Mouse (Mus musculus) right cerebral cortex, adult 18-20 months (tissue): ENCODE results near the gene Ppan.
A peak's percentile ranks its signal among the peaks of the same experiment; 100 is the strongest.

Experiments
- DNase-seq: peaks from one replicate; pipeline ENCODE4 v3.0.0; 2022; ENCODE audit warnings: mixed read lengths

The Ppan gene

GRCm38 (mm10) chr9:20879097-20879792 is 8.7 kb upstream of the Ppan start, which contains the start of gene Angptl6:
TSS of gene Angptl6 (minus strand) at chr9:20879727.
- DNase-seq = no peak

GRCm38 (mm10) chr9:20886563-20886962 is 1.4 kb upstream of the Ppan start:
- no peak for DNase-seq

DNA sequence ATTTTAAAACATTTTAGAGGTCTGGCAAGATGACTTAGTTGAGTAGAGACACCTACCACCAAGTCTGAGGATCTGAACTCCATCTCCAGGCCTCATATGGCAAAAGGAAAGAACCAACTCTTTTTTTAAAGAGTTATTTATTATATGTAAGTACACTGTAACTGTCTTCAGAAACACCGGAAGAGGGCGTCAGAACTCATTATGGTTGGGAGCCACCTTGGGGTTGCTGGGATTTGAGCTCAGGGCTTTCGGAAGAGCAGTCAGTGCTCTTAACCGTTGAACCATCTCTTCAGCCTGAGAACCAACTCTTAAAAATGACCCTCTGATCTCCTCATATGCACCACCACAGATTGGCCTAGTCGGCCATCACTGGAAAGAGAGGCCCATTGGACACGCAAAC is 784 bp upstream of the Ppan start:
- no peak for DNase-seq

- no peak for DNase-seq
Observed at GRCm38 (mm10) chr9:20888386-20888765, 401 bp downstream of the Ppan start.

DNA sequence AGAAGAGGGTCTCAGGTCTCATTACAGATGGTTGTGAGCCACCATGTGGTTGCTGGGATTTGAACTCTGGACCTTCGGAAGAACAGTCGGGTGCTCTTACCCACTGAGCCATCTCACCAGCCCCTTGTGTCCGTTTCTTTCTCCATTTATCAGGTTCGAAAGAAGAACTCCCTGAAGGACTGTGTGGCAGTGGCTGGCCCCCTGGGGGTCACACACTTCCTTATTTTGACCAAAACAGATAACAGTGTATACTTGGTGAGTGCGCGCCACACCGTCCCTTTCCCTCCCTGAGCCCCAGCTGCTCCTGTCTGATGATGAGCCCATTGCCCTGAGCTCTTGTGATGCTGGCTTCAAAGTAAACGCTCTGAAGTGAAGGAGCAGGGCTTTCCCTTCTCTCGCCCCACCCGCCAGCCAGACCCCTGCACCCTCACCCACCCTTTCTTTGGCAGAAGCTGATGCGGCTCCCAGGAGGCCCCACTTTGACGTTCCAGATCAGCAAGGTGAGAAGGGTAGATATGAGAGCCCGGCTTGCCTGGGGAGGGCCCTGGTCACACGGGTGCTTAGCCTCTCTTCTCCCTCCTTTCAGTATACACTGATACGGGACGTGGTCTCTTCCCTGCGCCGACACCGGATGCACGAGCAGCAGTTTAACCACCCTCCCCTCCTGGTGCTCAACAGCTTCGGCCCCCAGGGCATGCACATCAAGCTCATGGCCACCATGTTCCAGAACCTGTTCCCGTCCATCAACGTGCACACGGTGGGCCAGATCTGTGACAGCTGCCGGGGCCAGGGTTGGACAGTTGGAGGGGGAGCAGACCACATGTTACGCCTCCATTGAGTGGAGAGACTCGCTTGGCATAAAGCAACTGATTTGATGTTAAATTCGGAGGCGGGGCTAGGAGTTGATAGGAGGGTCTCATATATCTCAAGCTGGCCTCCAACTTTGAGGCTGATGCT is 1.5 kb downstream of the Ppan start:
- DNase-seq = no peak

DNA sequence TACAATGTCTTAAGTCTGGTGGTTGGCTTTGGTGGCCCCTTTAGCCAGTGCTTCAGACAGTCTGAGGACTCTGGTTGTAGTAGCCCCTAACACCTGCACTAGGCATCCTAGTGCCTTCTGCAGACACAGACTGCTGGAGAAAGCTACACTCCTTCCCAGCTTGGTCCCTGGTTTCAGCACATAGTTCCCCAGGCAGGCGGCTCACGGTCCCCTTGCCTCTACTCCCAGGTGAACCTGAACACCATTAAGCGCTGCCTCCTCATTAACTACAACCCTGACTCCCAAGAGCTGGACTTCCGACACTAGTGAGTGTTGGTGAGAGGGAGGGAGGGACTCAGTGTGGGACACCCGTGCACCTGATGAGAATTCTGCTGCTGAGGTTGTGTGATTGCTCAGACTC is 2.4 kb downstream of the Ppan start:
- DNase-seq = no peak

- DNase-seq = no peak
Observed at GRCm38 (mm10) chr9:20891339-20892103, 3.5 kb downstream of the Ppan start.

DNA sequence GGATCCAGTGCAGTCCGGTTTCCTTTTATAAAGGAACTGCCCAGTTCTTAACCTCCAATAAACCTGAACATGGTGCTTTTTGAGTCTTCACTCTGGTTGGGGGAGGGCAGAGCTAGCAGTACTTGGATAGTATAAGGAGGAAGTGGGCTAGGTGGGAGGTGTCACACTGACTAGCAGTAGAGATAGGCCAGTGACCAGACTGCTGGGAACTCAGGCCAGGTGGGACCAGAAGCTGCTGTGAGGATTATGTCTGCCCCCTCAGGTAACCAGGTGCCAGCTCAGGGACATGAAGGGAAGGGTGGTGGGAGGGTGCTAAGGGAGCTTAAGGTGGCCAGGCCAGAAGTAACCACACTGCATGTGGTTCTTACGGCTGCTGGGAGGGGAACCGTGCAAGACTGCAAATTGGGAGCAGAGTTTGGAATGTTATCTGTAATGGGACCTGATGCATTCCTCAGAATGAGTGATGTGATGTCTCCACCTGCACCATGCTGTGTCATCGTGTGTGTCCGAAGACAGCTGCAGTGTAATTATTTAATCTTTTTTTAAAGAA is 4.2 kb downstream of the Ppan start:
- no peak for DNase-seq

DNA sequence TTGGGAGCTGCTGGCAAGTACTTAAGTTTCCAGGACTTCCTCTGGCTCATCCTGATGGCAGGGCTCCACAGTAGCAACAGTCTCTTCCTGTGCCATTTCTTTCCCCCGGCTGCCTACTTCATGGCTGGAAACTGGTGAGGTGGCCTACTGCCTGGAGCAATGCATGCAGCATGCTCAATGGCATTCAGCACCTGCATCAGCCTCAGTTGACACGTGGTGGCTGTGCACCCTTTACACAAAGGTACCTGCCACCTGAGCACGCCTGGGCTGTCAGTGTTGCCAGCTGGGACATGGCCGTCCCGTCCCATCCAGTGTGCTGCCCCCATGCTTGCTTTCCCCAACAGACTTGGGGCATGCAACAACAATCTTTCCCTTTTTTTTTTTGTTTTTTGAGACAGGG is 5.1 kb downstream of the Ppan start:
- no peak for DNase-seq

GRCm38 (mm10) chr9:20893590-20894343 is 5.8 kb downstream of the Ppan start:
- no peak for DNase-seq

- DNase-seq = no peak
Observed at GRCm38 (mm10) chr9:20894629-20895028, 6.7 kb downstream of the Ppan start.

DNA sequence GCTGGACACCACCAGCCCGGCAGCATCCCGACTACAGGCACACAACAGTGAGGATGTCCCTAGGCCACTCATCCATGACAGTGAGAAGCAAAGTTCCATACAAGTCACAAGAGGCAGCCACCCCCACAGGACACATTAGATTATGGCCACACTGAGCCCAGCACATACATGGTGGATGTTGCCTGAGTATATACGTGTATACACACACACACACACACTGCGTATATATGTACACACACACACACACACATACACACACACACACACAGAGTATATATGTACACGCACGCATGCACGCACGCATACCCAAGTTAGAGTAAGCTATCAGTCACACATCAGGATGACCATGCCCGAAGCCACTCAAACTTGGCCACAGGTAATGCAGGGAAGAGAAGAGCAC is 7.4 kb downstream of the Ppan start:
- no peak for DNase-seq

- DNase-seq = no peak
Observed at GRCm38 (mm10) chr9:20897736-20898510, 9.9 kb downstream of the Ppan start.

- peak; percentile 84 for DNase-seq
Observed at GRCm38 (mm10) chr9:20898511-20899073, 10.6 kb downstream of the Ppan start, which contains the start of gene Eif3g. TSS of gene Eif3g (minus strand) at chr9:20898623.

- DNase-seq = peak; percentile 37
Observed at GRCm38 (mm10) chr9:20901466-20902173, 13.6 kb downstream of the Ppan start.

DNA sequence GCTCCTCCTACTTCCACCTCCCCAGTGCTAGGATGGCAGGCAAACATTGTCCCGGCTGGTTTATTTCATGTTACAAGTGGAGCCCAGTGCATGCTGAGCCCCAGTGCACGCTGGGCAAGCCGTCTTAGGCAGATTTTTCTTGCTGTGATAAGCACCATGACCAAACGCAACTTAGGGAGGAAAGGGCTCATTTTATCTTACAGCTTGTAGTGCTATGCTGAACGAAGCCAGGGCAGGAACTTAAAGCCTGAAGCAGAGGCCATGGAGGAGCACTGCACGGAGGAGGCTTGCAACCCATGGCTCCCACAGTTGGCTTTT is 14.2 kb downstream of the Ppan start:
- DNase-seq = no peak

GRCm38 (mm10) chr9:20909948-20910347 is 22.0 kb downstream of the Ppan start:
- DNase-seq = peak; percentile 68

GRCm38 (mm10) chr9:20916160-20916559 is 28.2 kb downstream of the Ppan start:
- DNase-seq = no peak

GRCm38 (mm10) chr9:20923258-20923657 is 35.3 kb downstream of the Ppan start:
- DNase-seq = no peak
